Mouse (Mus musculus): ENCODE data around the gene Iapp.

GRCm38 (mm10) chr6:142343561-142343960 is 45.3 kb downstream of the Iapp start:
- TF ChIP-seq CTCF (IDR thresholded peaks at IDR 0.05; ENCODE audit: extremely low read depth, insufficient read depth, low read length) (peak; percentile 56), POLR2A (IDR thresholded peaks at IDR 0.05; ENCODE audit: extremely low read depth, insufficient read depth, low read length) (no peak)

All from cortical plate, adult 2 months (tissue).